Mouse (Mus musculus) fibroblast of lung, adult 2 months (primary cell): ENCODE measurements around the gene Gm49392.
"Not testable (repeated sequence)": the region's sequence is repeated elsewhere in the genome, so short reads cannot be mapped to it uniquely, and the experiment has no call there.

Source experiments
- DNase-seq: peaks from one replicate; pipeline ENCODE4 v3.0.0-alpha.2; 2011; ENCODE audit warnings: low read depth

Gene Gm49392

DNA sequence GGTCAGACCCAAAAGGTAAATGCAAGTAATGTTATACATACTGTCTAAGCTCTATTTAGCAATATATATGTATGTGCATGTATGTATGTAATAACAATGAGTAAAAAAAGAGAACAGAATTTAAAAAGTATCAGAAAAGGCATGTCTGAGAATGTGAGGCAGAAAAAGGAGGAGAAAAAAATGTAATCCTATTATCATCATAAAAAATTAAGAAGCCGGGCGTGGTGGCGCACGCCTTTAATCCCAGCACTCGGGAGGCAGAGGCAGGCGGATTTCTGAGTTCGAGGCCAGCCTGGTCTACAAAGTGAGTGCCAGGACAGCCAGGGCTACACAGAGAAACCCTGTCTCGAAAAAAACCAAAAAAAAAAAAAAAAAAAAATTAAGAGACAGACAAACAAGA is at the start of gene Gm49392:
Gm49392 (minus strand) TSS at position 101 of the 400 bp plus-strand sequence.
- not testable (repeated sequence) for DNase-seq

- DNase-seq = not testable (repeated sequence)
These were observed 45.2 kb upstream of the Gm49392 start, which contains the start of gene Tpbpa for GRCm38 (mm10) chr13:60941884-60942283. Gene Tpbpa (minus strand): TSS chr13:60941984.

GRCm38 (mm10) chr13:60936500-60936901 is 39.8 kb upstream of the Gm49392 start, which contains the start of the genes Gm49391 and Ctla2a:
Gene Gm49391 (minus strand): TSS chr13:60936571.
Gene Ctla2a (minus strand): TSS chr13:60936625.
- no peak for DNase-seq

GRCm38 (mm10) chr13:60935490-60935889 is 38.8 kb upstream of the Gm49392 start, which contains the start of gene Gm49393:
Gene Gm49393 (minus strand): TSS chr13:60935590.
- DNase-seq = not testable (repeated sequence)

GRCm38 (mm10) chr13:60904780-60905179 is 8.1 kb upstream of the Gm49392 start, which contains the start of gene Tpbpb:
Gene Tpbpb (minus strand): TSS chr13:60904880.
- DNase-seq = not testable (repeated sequence)

- DNase-seq = no peak
These were observed 634 bp upstream of the Gm49392 start, which contains the start of gene Ctla2b for GRCm38 (mm10) chr13:60897328-60897727. Gene Ctla2b (minus strand): TSS chr13:60897447.

DNA sequence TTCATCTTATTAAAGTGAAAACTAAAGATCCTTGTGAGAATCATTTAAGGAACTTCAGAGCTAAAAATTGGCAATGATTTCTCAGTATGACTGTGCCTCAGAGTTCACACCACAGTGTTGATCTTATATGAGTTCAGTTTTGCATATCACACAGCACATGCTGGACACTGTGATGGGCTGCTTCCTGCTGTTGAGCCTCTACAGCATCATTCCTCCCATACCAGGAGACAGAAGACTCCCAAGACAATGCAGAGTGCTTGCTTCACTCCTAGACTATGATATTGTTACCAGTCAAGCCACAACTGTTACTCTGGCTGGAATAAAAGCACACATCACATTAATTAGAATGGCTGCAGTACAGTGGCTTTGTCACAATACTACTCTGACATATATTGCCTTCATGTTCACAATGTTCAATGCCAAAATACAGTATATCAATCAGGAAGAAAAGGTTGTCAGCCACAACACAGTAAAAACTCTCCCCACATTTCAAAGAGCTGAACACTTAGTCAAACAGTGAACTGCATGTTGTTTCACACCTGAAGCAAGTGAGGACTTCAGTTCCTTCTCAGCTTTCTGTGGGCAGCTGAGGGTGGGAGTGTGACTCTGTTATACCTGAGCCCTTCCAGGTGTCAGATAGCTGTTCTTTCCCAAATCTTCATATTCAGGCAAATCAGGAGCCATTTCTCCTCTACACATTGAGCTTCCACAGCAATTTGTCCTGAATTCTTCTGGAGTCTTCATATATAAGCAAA is 1.1 kb downstream of the Gm49392 start:
- DNase-seq = no peak

DNA sequence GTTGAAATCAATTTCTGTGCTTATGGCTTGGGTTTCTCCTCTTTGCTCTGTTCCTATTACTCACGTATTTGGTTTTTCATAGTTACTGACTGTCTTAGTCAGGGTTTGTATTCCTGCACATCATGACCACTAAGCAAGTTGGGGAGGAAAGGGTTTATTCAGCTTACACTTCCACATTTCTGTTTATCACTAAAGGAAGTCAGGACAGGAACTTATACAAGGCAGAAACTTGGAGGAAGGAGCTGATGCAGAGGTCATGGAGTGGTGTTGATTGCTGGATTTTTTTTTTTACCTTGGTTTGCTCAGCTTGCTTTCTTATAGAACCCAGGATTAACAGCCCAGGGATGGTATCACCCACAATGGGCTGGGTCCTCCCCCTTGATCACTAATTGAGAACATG is 4.4 kb downstream of the Gm49392 start:
- DNase-seq = no peak

DNA sequence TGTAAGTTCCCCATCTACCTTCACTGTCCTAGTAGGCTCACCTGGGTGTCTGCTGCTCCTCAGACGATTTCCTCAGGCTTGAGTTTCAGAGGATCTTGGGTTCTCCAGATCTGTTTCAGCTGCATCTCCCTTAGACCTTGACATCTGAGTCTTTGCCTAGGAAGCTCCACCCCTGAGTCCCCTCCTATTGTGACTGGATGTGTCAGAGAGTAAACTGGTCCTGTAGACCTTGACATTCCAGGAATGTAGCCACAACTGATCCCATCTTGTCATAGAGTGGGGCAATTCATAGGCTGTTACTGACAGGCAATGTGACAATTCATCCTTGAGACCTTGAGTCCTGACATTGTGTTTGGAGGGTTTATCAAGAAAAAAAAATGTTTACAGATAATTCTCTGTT is 32.4 kb downstream of the Gm49392 start, which contains the start of gene 4930486L24Rik:
4930486L24Rik (minus strand) TSS at position 195 of the 400 bp plus-strand sequence.
- no peak for DNase-seq

DNA sequence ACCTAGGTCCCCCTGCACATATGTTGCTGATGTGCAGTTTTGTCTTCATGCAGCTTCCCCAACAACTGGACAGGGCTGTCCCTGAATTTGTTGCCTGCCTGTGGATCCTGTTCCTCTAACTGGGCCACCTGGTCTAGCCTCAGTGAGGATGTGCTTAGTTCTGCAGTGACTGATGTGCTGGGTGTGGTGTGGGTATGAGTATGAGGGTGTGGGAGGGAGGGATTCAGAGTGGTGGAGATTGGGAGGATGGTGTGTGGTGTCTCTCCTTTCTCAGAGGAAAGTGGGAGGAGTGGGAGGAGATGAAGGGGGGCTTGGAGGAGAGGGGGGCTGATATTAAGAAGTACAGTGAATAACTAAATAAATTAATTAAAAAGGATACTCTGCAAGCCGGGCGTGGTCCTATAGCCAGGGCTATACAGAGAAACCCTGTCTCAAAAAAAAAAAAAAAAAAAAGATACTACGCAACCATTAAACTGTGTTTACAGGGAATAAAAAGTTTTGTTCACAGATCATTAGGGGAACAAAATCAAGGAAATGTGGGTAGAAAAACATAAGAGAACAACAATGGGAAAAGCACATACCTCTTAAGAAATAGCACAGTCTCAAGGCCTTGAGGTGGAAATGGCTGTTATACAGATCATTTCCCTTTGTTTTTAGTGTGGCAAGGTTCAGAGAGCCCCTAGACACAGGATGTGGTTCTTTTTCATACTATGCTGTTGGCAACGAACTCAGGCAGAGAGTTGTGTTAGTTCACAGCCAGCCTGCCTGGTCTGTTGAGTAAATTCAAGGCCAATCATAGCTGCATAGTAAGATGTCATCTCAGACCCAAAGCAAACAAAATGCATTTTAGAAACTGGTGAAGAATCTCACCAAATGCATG is 48.2 kb downstream of the Gm49392 start:
- no peak for DNase-seq

- DNase-seq = no peak
These were observed 53.5 kb downstream of the Gm49392 start for GRCm38 (mm10) chr13:60843153-60843552.

DNA sequence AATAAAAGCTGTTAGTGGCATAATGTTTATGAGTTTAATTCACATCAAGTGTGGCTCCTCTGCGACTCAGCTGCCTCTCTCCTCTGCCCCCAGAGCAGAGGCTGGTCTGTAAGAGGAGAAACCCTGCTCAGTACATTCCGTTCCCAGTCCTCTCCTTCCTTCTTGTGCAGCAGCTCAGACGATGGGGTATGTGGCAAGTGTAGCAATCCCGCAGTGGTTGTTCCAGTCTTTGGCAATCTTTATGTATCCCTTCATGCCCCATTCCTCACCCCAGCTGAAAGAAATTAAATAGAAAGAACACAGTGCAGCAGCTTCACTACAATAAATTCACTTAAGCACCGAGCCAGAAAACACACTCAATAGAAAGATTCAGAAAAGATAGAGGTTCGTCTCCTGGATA is 54.0 kb downstream of the Gm49392 start:
- DNase-seq = no peak

- DNase-seq = no peak
These were observed 57.3 kb downstream of the Gm49392 start for GRCm38 (mm10) chr13:60839353-60839902.

DNA sequence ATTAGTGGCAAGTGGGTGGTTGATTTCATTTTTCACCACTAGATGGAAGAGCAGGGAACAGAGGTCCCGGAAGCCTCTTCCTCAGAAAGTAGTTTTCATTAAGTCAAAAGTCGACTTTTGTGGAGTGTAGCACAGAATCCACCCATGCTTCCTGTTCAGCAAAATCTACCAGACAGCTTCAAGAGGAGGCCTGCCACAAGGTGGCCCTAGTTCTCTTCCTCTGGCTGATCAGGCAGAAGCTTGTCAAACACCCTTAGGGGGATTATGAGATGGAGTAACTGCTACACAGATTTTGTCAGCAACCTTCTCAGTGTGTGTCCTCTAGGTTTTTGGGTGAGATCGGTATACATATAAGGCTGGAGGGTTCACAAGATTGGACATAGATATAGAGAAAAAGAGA is 70.6 kb downstream of the Gm49392 start:
- no peak for DNase-seq

GRCm38 (mm10) chr13:60820486-60821175 is 76.1 kb downstream of the Gm49392 start:
- no peak for DNase-seq

DNA sequence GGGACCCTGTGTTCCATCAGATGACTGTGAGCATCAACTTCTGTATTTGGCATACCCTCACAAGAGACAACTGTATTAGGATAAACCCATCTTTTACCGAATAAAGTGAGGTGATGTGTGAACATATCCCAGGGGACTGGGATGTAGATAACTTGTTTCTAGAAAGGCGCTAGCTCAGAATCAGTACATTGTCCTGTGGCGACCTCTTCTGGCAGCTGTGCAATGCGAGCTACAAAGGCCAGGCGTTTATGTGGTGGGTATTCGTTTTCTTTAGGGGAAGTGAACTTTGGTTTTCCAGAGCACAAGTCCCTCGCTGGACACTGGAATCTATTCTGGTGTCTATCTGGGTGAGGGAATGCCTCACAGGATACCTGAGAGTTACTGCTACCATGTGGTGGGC is 77.2 kb downstream of the Gm49392 start:
- no peak for DNase-seq

GRCm38 (mm10) chr13:60813722-60814121 is 83.0 kb downstream of the Gm49392 start:
- no peak for DNase-seq

DNA sequence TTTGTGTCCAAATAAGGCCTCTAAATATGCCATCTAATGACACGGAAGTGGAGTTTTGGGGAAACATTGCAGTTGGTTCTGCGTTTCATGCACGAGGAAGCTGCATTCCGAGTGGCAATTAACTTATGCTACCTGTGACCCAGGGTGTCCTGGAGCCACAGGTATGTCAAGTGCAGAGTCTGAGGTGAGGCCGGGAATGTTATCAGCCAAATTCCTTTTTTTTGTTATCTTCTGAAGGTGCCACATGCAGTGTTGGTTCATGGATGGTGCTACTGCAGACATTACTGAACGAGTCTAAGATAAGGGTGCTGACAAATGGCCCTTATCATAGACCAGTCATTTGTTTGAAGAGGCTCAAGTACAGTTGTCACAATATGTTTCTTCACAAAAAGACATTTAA is 83.9 kb downstream of the Gm49392 start:
- DNase-seq = no peak

DNA sequence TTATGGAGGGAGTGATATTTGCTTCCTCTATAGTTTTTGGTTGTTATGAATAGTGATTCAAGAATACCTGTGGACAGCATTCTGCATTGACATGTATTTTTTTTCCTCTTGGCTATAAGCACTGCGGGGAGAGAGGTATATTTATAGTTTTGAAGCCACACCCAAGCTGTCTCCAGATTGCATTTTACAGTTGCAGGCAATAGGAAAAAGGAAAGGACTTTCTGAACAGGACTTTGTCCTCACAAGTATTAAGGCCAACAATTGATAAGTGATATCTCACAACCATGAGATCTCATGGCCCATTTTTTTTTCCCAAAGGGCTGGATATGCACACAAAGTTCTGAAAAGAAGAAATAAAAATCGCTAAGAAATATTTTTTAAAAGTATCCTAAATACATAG is 87.0 kb downstream of the Gm49392 start:
- DNase-seq = no peak

DNA sequence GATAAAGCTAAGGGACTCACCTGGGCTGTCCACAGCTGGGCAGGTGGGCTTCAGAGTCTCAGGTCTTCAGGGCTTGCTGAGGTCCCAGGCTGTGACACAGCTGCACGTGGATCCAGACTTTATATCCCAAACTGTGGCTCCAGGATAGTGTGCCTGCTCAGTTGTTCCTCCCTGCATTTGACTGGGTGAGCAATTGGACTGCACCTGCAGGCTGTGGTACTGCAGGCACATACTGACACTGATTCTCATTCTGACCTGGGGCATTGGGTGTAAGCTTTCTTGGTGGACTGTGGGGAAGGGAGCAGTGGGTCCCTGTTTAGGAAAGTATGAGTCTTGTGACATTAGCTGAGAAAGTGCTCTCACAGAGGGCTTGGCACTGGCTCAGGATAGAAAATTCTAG is 93.9 kb downstream of the Gm49392 start, which contains the start of gene Ctsll3:
Ctsll3 (minus strand) TSS at position 101 of the 400 bp plus-strand sequence.
- no peak for DNase-seq
